Mouse (Mus musculus) MN1 (cell line): ENCODE data around the gene Fubp1.

Experiments
- DNase-seq: peaks from one replicate; pipeline ENCODE4 v3.0.0-alpha.2; 2016; ENCODE audit warnings: low spot score

Gene Fubp1

DNA sequence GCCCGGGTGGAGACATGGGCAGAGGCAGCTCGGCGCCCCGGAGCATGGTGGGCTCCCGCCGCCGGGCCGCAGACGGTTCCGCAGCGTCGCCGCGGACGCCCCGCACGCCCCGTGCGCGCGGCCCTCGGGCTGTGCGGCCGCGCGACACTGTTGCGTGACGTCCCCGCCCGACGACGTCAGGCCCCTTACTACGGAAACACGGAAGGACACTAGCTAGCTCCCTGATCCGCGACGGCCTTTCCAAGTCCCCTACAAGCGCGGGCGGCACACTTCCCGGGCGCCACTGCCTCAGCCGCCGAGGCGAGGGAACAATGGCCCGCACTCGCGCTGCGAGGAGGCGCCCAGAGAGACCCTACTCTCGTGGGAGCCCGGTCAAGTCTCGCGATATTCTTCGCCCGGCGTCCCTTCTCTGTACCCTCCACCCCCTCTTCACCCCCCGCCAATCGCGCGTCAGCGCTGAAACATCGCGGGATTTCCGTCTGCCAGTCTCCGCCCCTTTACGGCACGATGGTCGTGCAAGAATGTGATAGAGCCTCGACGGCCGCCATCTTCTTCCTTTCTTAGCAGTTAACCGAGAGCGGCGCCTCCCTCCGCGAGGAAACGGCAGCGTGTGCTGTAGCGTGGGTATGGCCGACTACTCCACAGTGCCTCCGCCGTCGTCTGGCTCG, at the start of gene Fubp1, which contains the start of gene Dnajb4:
Gene Fubp1 (plus strand): TSS at position 456 of the 668 bp plus-strand sequence.
Gene Dnajb4 (minus strand): TSS at position 336 of the 668 bp plus-strand sequence.
- peak; percentile 97 for DNase-seq

DNA sequence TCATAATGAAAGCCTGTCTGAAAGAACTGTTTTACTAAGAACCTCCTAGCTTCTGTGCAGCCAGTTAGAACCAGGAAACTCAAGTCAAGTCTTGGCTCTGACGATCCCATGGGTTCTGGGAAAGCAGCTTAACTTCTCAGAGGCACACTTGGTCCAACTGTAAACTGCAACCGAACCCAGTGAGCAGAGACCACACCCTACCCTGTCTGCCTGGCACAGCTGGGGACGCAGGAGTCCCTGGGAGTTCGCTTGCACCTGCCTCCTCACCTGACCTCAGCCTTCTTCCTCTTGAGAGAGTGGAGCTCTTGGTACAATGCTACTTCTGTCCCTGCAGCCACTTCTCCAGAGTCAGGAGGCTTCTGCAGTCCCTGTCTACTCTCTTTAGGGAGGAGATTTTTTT, 49.6 kb upstream of the Fubp1 start:
- DNase-seq, result no peak

DNA sequence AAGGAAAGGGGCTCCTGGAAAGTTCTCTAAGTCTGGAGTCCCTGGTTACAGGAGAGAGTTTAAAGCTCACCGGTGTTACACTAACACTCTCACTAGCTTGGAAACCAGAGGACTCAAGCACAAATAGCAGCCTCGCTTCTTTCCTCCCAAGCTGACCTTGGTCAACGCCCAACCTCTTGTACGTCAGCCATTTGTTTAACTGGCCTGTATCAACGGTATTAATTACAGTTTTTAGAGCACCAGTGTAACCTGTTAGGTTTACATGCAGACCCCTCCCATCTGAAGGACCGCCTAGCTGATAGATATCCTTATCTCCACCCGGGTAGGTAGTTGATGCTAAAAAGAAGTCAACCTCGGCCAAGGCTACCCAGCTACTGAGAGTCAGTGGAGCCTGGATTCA, 46.9 kb upstream of the Fubp1 start:
- no peak for DNase-seq

DNA sequence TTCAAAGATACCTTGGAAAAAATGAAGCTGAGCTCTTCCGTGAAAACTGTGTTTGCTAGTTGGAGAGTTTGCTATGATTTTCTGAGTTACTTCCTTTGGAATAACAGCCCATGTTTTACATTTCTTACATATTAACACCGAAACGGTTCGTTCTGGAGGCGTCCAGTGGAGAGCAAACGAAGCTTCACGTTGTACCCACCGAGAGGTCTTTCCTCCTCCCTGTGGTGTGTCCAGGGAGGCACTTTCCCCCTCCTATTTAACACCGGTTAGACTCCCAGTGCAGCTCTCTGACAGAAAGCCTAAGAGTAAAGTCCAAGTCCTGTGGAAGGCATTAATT, 45.2 kb upstream of the Fubp1 start:
- DNase-seq, result no peak

DNA sequence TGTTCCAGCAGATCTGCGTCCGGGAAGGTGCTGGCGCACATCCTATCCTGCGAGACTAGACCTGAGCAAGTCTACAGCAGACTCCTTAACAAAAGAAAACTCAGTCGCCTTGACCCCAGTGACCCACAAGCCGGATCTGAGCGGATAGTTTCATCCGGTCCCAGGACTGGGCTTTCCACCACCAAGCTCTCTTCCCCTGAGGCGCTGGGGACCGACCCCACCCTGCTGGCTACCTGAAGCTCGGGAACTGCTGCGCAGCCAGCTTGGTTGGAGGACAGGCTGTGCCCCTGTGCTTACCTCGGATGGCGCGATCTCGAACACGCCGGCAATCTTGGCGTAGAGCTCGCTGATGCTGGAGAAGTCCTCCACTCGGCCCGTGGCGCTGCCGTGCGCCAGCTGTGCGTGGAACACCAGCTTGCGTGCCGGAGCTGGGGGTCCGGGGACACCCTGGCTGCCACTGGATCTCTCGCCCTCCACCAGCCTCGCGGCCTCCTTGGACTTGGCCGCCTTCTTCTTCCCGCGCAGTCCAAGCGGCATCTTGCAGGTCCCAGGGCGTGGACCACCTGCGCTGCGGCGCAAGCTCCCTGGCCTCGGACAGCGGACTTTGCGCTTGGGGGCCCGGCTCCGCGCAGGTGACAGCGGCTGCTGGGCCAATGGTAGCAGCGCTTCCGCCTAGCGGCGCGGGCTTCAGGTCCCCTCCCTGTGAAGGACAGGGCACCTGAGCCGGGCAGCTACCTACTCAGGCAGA, 44.7 kb upstream of the Fubp1 start:
- peak; percentile 17 for DNase-seq

DNA sequence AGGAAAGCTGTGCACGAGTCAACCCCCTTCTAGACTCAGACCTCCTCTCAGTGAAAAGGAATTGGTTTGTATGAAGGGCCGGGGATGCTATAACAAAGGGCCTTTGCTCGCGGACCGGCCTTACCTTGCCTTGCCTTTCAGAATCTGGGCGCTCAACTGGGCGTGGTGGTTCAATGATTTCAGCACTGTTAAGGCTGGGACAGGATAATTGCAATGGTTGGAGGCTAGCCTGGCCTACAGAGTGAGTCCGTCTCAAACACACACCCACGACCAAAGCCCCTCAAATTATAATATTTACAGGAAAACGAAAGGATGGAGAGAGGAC, 44.2 kb upstream of the Fubp1 start, which contains the start of gene Gipc2:
Gene Gipc2 (minus strand): TSS at position 132 of the 325 bp plus-strand sequence.
- DNase-seq, result no peak

DNA sequence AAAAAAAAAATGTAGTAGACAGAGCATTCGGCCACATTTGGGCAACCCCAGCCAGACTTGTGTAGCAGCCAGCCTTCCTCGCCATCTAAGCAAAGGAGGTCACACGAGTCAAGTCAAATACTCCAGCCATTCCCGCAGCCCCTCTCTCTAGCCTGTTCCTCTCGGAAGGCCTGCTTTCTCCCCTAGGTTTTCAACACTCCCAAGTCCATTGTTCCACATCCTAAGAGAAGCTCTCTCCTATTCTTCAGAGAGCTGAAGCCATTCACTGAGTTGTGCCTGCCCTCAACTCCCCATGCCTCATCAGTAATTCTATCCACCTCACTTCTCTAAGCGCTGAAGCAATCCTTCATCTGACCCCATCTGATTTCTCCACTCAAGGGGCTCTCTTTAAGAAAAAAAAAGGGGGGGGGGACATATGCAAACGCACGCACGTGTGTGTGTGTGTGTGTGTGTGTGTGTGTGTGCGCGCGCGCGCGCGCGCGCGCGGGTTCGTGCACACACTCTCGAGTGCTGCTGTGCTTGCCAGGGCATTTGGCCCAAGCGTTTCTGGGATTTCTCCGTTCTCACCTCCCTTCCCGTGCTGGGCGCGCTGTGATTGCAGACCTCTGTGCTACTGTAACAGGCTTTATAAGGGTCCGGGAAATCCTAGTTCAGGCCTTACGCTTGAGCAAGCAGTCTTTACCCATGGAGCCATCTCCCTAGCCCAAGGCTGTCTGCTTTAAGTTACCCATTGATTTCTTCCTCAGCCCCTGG, 43.3 kb upstream of the Fubp1 start:
- DNase-seq, result peak; percentile 58

DNA sequence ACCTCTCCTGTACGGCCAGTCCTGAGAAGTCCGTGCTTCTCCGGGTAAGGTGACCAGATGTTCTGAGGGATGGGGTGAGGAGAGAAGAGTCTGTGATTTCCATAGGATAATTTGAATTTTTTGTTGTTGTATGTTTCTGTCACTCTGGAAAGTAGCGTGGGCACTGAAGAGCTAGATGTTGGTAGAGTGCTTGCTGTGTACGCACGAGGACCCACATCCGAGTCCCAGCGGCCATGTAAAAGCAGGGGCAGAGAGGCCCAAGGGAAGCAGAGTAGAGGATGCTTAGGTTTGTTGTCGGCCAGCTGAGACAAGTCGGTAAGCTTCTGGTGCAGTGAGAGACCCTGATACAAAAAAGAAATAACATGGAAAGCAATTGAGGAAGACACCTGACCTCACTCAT, 42.2 kb upstream of the Fubp1 start:
- no peak for DNase-seq

DNA sequence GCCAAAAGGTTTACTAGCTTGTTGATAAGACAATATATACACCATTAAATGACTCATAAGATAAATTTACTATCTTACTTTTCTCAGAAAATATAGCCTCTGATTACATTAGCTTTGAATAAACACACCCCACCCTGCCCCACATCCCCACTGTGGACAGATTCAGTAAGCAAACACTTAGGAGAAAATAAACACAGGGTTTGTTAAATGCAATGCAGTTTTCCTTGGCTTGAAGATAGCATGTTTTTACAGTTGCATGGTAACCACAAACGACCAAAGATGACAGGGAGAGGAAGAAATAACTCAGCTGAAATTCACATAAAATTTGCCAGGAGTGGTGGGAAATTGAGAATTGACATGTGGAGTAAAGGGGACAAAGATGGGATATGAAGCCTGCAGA, 39.8 kb upstream of the Fubp1 start:
- DNase-seq, result no peak

DNA sequence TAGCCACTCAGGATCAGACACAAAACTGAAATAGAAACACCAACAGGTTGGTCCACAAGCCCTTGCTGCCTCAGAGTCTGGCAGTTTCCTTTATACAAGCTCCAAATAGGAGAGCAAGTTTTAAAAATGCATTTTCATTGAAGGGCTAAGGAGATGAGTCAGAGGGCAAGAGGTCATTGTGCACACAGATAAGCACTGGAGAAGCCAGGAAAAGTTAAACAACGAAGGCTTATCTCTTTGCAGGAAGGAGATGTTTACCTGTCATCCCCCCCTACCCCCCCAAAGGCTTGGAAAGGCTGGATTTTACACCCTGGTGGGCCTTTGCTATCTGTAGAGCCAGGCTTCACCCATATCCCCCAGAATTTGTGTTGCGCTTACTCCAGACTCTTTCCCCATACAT, 39.0 kb upstream of the Fubp1 start:
- no peak for DNase-seq

DNA sequence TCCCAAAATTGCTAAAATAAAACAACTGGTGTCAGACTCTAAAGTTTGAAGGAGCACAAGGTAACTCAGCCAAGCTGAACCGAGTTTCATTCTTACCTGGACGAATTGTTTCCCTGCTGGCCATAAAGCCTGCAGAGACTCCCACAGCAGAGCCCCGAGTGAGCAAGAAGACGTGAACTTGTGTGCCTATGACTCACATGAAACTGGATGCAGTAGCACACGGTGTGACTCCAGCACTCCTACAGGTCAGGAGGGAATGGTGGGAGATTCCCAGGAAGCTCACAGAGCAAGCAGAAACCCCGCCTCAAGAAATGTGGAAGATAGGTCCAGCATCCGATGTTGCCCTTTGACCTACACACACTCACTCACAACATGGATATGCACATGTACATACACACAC, 38.4 kb upstream of the Fubp1 start:
- no peak for DNase-seq

DNA sequence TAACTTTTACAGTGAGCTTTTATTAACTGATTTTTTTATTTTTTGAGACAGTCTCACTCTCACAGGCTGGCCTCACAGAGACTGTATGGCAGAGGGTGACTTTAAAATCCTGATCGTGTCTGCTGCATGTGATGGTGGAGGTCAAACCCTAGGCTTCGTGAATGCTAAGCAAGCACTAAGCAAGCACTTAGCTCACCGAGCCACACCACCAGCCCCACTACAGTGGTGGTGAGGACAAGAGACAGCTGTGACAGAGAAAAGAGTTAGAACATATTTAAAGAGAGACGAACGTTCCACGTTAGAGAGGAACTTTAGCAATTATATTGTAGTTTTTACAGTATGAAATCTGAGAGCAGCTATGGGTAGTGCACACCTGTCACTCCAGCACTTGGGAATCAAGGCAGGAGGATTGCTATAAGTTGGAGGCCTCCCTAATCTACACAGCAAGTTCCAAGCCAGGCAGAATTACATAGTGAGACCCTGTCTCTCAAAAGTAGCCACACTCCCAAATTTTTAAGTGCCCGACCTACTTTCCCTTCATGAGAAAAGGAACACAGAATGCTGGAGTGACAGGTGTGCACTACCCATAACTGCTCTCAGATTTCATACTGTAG, 37.8 kb upstream of the Fubp1 start:
- no peak for DNase-seq

DNA sequence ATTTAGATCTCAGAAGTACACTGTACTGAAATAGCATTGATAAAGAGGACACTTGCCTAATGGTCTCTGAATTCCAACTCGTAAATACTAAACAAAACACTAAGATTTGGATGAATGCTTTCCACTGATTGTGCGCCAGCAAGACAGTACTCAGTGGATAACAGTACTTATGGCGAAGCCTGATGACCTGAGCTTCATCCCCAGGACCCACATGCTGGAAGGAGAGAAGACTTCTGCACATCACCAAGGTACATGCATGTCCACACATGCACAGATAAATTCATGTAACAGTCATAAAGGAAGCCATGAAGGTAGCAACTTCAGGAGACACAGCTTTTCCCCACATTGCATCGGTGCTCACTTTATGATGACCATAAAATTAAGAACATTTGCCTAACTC, 31.4 kb upstream of the Fubp1 start:
- no peak for DNase-seq

DNA sequence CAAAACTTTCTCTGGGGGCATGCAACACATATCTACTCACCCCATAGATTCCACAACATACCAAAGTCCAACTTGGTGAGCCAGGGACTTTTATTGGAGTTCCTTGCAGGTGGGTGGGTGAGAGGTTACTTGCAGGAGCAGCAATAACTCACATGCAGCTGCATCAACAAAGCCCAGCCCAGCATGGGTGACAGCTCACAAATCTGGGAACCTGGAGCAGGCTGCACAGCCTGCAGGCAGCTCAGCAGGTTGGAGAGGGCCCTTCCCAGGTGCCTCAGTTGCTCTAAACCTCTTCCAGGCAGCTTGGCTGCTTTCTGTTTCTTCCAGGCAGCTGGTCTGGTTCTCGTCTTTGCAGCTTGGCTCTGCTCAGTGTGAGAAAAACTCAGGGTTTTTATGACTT, 30.9 kb upstream of the Fubp1 start:
- no peak for DNase-seq

DNA sequence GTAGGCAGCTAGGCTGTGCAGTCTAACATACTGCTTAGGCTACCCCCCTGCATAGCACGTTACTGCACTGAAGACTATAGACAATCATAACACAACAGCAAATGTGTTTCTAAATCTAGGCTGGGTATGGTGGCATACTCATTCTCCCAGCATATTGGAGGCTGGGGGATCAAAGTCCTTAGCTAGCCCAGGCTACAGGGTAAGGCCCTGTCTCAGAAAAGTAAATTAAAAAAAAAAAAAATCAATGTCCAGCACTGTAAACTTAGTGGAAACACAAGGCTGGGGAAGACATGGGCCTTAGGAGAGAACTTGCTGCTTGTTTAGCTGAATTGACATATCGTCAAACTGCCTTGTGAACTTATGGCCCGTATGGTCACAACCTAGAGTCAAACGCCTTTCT, 29.6 kb upstream of the Fubp1 start:
- no peak for DNase-seq

DNA sequence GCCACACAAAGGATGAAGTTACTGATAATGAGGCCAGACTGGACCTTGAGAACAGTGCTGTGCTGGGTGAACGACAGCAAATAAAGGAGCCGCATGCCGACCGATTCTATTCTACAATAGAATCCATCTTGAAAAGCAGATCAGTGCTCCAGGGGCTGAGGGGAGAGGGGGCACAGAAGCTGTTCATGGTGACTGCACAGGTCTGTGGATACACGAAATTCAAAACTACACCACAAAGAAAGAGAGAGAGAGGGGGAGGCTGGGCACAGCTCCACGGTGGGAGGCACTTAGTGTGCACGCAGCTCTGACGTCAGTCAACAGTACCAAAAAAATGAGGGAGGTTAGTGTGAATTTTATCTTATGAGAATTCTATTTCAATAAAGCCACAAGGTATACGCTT, 26.7 kb upstream of the Fubp1 start:
- DNase-seq, result no peak

DNA sequence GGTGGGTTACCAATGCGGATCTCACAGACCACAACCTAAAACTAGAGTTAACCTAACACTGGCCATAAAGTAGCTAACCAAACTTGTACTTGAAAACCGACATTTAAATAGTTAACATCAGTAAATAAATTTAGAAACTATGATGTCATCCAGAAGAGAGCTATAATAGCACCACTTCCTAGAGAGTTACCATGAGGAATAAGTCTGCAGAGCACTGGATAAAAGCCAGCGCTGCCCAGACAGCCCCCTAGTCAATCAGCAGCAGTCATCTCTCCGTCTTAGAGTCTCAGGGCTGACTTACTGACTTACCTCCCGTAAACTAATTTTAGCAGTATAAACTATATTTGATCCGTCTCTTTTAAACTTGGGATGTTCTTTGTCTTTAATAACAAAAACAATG, 24.1 kb upstream of the Fubp1 start:
- no peak for DNase-seq

DNA sequence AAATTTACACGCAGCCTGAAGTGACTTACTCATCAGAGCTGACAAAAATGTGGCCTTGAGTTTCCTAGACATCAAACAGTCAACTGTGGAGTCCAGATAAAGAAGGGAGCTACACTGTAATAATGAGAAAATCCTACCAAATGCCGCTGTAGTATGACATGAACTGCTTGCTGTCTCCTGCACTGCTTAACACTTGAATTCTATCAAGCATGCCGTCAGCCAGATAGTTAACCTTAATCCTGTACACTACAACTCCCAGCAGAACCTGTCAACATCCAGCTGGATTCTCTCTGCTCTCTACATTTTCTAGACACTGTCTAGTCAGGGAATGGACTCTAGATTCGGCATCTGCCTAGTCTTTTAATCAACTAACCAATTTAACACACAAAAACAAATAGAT, 20.9 kb upstream of the Fubp1 start:
- no peak for DNase-seq

DNA sequence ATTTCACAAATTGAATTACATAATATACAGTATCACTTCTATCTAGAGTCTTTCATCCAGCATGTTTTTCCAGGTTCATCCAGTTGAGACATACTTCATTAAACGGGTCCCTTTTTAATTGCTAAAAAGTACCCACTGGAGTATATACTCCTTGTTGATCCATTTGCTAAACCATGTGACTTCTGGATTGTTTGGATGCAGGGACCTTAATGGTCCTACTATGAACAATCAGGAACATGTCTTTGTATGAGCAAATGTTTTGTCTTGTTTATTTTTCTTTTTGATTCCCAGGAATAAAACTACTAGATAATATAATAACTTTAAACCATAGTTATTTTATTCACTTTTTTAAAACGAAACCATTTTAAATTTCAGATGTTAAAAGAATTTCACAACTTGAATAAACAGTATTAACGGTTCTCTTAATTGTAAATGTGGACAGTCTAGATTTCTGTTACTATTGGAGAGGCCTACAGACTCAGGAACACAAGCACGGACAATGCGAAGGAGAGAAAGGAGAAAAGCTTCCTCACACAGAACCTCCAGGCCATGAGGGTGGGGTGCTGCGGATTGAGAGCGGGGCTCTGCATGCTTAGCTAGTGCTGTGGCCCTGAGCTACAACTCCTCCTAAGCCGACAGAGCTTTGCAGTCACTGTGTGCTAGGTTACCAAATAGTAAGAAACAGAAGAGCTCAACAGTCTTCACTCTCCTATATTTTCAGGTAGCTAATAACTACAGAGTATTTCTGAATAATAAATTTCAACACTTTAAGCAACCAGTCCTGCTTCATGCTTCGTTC, 19.3 kb upstream of the Fubp1 start:
- DNase-seq, result no peak

DNA sequence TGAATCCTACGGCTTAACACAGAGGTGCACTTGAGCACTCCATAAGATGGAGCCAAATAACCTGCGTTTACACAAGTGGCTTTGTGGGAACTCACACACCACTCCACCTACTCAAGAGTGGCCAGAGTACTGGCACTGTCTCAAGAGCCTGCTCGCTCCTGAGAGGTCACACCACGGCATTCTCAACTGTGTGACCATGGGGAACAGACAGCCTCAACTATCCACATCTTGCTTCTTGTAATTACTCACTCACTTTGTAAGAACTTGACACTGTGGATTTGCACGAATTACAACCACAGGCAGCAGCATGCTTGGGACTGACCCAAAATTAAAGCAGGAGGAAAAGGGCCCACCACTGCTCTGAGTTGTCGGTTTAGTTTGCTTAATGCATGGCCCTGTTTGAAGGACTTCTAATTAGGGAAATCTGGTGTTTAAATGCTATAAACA, 18.4 kb upstream of the Fubp1 start:
- DNase-seq, result peak; percentile 9

DNA sequence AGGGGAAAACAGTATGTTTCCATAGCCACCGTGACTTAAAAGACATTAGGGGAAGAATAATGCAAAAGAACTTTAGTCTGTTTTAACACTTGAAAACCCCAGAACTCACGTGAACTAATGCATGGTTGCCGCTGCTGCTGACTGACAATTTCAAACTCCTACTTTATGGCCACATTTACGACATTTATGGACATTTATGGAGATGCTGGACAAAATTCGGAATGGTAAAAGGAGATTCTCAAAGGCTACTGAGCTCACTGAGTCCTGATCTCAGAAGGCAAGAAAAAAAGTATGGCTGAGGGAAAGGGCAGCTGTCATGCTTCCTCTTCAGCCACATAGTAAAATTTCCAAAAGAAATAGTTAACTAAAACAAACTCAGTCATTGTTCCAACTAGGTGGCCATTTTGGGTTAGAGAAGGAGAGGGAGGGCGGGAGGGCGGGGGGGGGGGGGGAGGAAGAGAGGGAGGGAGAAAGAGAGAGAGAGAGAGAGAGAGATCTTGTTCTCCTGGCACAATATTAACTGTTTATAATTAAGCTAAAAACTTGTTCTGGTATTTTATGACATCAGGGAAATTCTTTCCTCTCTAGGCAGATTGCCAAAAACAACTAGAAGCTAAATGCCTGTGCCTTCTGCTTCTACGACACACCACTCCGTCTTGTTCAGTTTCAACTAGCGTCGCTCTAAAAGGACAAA, 17.8 kb upstream of the Fubp1 start:
- DNase-seq, result peak; percentile 61
